Mouse (Mus musculus) retina, adult 2 months (tissue): ENCODE measurements around the gene Gm8212.
"Not testable (repeated sequence)": the region's sequence is repeated elsewhere in the genome, so short reads cannot be mapped to it uniquely, and the experiment has no call there.

ENCODE experiments used
- DNase-seq: peaks from one replicate; pipeline ENCODE4 v3.0.0-alpha.2; 2012; ENCODE audit warnings: low read depth, low spot score

Gene Gm8212

GRCm38 (mm10) chr14:44197361-44197760 lies at the start of gene Gm8212:
Gene Gm8212 (plus strand): TSS chr14:44197661.
- not testable (repeated sequence) for DNase-seq

GRCm38 (mm10) chr14:44213154-44213553 lies 15.7 kb downstream of the Gm8212 start, which contains the start of gene 4930503E14Rik:
Gene 4930503E14Rik (minus strand): TSS chr14:44213254.
- DNase-seq, result not testable (repeated sequence)

DNA sequence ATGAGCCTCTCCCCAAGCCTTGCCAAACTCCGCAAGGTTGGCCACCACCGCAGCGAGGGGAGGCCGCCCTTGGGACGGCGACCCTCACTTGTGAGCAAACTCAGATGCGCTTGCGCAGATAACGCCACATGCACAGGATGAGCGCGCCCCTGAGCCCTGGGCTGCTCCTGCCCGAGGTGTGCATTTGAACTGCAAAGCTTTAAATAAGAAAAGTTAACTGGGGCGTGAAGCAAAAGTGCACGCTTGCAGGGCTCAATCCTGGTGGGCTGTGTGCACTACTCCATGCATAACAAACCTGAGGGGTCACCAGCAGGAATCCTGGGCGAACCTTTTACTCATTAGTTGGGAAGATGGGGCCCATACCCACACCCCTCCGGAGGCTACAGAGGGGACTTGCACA lies 50.6 kb downstream of the Gm8212 start:
- DNase-seq, result no peak
